Mouse (Mus musculus): ENCODE measurements around the gene Ulk1. TPM values are rescaled to one million over a fixed set of nuclear protein-coding genes. Genes with fewer than 3 reads are reported as not detected.

Gene Ulk1
- polyA plus RNA-seq, 1 experiment from 2014 or later: 26.5 TPM

DNA sequence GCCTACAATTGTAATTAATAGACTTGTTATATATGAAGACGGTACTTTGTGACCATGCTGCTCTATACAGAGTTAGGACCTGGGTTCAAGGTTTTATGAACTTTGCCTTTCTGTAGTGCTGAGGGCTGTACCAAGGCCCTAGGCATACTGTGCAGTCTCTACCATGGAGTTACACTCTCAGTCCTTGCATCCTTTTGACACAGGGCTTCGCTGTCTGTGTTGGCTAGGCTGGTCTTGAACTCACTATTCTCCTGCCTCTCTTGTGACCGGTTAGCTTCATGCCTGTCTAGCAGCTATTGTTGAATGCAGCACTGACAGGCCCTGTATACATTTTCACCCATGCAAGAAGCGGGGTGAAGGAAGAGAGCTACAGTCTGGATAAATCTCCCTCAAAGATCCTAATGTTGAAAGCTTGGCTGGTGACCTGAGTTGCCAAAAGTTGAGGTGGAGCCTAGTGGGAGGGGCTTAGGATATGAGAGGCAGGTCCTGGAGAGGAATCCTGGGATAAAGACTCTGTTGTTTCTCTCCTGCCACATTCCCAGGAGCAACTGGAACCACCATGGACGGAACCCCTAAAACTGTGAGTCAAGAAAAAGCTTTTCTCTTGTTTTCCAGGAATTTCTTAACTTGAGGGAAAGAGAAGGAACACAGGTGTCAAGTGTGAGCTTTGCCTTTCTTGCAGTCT lies 21.3 kb upstream of the Ulk1 start:
- 91% methylated on average over 5 of the region's 5 CpGs for WGBS
- H3K36me3 ChIP-seq: 0 out of 2 replicates have a peak, but pooled peaks cover 4% of the 10 kb centered on the region
- ATAC-seq (ENCODE audit: insufficient number of reproducible peaks, insufficient read depth, low FRiP score, low TSS enrichment): no peak
- H3K27me3 ChIP-seq: no peaks in the 10 kb centered on the region
- H3K9ac ChIP-seq: no peak overlapping the region
- H3K9me3 ChIP-seq: no peaks in the 10 kb centered on the region
- H3K4me2 ChIP-seq (replicated peaks): no peak overlapping the region
- no peaks in the 10 kb centered on the region for H3K4me1 ChIP-seq
- H3K4me3 ChIP-seq: no peak overlapping the region
- H3K27ac ChIP-seq: no peak overlapping the region

- H3K36me3 ChIP-seq: no peaks in the 10 kb centered on the region
- 93% methylated on average over 5 of the region's 5 CpGs for WGBS
- ATAC-seq (ENCODE audit: insufficient number of reproducible peaks, insufficient read depth, low FRiP score, low TSS enrichment): no peak
These were observed 17.7 kb upstream of the Ulk1 start for GRCm38 (mm10) chr5:110827576-110827975.

DNA sequence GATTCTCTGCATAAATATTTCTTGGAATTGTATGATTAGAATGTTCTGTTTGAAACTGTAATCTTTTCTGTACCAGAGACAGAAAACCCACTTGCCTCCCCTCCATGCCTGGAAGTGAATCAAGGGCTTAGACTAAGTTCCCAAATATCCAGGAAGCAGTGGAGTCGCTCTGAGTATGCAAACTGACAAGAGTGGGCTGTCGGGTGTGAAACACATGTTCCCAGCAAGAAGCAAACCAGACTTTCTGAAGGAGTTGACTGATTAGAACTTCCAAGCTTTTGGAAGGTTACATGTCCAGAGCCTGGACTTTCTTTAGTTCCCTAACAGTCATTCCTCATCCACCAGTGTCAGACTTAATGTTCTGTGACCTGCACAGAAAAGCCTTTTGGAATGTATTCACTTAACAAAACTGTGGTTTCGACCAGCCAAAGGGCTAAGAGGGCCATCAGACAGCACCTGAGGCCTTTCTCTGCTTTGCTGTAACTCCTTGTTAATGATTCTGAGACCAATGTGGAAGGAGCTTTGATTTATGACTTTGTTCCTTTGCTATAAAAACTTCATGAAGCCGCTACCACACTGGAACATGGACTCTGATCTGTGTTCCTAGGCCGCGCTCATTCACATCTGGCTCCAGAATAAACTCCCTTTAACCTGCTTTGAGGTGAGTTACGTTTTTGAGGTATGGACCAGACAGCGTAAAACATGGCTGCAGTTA lies 17.0 kb upstream of the Ulk1 start:
- H3K27ac ChIP-seq: no peak overlapping the region
- no peak for ATAC-seq (ENCODE audit: insufficient number of reproducible peaks, insufficient read depth, low FRiP score, low TSS enrichment)
- no peak overlapping the region for H3K9ac ChIP-seq
- H3K9me3 ChIP-seq: no peaks in the 10 kb centered on the region
- H3K4me3 ChIP-seq: no peak overlapping the region
- no peaks in the 10 kb centered on the region for H3K36me3 ChIP-seq
- WGBS: 85% methylated on average over 8 of the region's 8 CpGs
- no peak overlapping the region for H3K4me2 ChIP-seq (replicated peaks)
- no peaks in the 10 kb centered on the region for H3K27me3 ChIP-seq
- H3K4me1 ChIP-seq: no peaks in the 10 kb centered on the region

More at GRCm38 (mm10) chr5:110827576-110827975, 17.7 kb upstream of the Ulk1 start:
- Histone ChIP-seq H3K4me2 (replicated peaks) (no peak overlapping the region), H3K4me3 (no peak overlapping the region), H3K27ac (no peak overlapping the region), H3K9me3 (no peaks in the 10 kb centered on the region), H3K27me3 (no peaks in the 10 kb centered on the region), H3K4me1 (no peaks in the 10 kb centered on the region), H3K9ac (no peak overlapping the region)

- Histone ChIP-seq H3K9me3 (no peaks in the 10 kb centered on the region), H3K9ac (no peak overlapping the region), H3K27me3 (no peaks in the 10 kb centered on the region), H3K27ac (no peak overlapping the region), H3K36me3 (no peaks in the 10 kb centered on the region), H3K4me1 (no peaks in the 10 kb centered on the region), H3K4me2 (replicated peaks) (no peak overlapping the region), H3K4me3 (no peak overlapping the region)
- WGBS: 84% methylated on average over 4 of the region's 4 CpGs
- ATAC-seq (ENCODE audit: insufficient number of reproducible peaks, insufficient read depth, low FRiP score, low TSS enrichment): no peak
These were observed 14.5 kb upstream of the Ulk1 start for GRCm38 (mm10) chr5:110824421-110824820.

GRCm38 (mm10) chr5:110808821-110809666 lies 853 bp downstream of the Ulk1 start:
- Histone ChIP-seq H3K27ac (peak overlapping the region; percentile 90), H3K27me3 (no peaks in the 10 kb centered on the region), H3K4me1 (peaks cover 36% of the 10 kb centered on the region), H3K4me2 (replicated peaks) (peak overlapping the region; percentile 93), H3K36me3 (peaks cover 23% of the 10 kb centered on the region; the same call in 1 of the 2 replicates), H3K4me3 (peak overlapping the region; percentile 97), H3K9me3 (no peaks in the 10 kb centered on the region), H3K9ac (peak overlapping the region; percentile 98)
- ATAC-seq (ENCODE audit: insufficient number of reproducible peaks, insufficient read depth, low FRiP score, low TSS enrichment): no peak
- WGBS: 1% methylated on average over 27 of the region's 27 CpGs

GRCm38 (mm10) chr5:110808061-110808631 lies 1.8 kb downstream of the Ulk1 start:
- Histone ChIP-seq H3K4me1 (peaks cover 36% of the 10 kb centered on the region), H3K9ac (peak overlapping the region; percentile 98), H3K27ac (peak overlapping the region; percentile 43; the same call in 1 of the 2 replicates), H3K4me3 (peak overlapping the region; percentile 97), H3K36me3 (peaks cover 25% of the 10 kb centered on the region; the same call in 1 of the 2 replicates), H3K27me3 (no peaks in the 10 kb centered on the region), H3K4me2 (replicated peaks) (peak overlapping the region; percentile 93), H3K9me3 (no peaks in the 10 kb centered on the region)
- peak; percentile 58 for ATAC-seq (ENCODE audit: insufficient number of reproducible peaks, insufficient read depth, low FRiP score, low TSS enrichment)
- 2% methylated on average over 14 of the region's 14 CpGs for WGBS

DNA sequence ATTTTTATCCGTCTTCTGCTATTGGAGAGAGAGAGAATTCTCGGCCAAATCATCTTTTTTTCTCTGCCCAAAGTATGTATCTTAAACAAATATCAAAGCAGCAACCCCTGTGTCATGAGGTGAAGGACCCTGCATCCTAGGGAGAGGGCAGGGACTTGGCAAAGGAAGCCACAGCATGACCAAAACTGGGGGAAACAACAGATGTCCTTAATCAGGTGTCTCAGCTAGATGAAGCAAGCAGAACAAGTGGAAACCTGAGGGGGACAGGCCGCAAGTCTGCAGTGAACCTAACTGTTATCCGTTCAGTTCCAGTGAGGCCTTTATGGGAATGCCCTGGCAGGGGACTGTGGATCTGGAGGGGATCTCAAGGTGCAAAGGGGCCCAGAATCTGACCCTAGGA lies 2.4 kb downstream of the Ulk1 start:
- H3K9me3 ChIP-seq: no peaks in the 10 kb centered on the region
- H3K27me3 ChIP-seq: no peaks in the 10 kb centered on the region
- no peak overlapping the region for H3K27ac ChIP-seq
- WGBS: 81% methylated on average over 4 of the region's 4 CpGs
- peak overlapping the region; percentile 93 for H3K4me2 ChIP-seq (replicated peaks)
- H3K4me1 ChIP-seq: peaks cover 36% of the 10 kb centered on the region
- H3K36me3 ChIP-seq: peaks cover 30% of the 10 kb centered on the region
- H3K4me3 ChIP-seq: peak overlapping the region; percentile 97
- H3K9ac ChIP-seq: peak overlapping the region; percentile 98
- no peak for ATAC-seq (ENCODE audit: insufficient number of reproducible peaks, insufficient read depth, low FRiP score, low TSS enrichment)

DNA sequence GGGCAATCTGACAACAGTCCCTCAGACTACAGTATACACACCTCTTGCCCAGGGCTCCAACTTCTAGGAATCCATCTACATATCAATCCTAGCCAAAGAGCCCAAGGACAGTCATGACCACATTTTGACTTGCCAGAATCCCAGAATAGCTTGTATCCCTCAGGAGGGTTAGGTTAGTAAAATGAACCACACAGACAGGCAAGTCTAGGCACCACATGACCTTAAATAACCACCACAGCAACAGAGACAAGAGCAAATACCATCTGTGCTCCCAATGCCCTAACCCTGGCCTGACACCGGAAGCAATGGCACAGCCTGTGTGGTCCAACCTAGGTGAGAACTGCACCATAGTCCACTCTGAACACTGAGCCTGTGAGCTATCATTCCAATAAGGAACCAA lies 3.2 kb downstream of the Ulk1 start:
- Histone ChIP-seq H3K9ac (no peak overlapping the region), H3K27me3 (no peaks in the 10 kb centered on the region), H3K9me3 (no peaks in the 10 kb centered on the region), H3K4me2 (replicated peaks) (no peak overlapping the region), H3K36me3 (peaks cover 37% of the 10 kb centered on the region), H3K4me3 (no peak overlapping the region), H3K4me1 (peaks cover 36% of the 10 kb centered on the region), H3K27ac (no peak overlapping the region)
- 79% methylated on average over 1 of the region's 1 CpGs for WGBS
- no peak for ATAC-seq (ENCODE audit: insufficient number of reproducible peaks, insufficient read depth, low FRiP score, low TSS enrichment)

DNA sequence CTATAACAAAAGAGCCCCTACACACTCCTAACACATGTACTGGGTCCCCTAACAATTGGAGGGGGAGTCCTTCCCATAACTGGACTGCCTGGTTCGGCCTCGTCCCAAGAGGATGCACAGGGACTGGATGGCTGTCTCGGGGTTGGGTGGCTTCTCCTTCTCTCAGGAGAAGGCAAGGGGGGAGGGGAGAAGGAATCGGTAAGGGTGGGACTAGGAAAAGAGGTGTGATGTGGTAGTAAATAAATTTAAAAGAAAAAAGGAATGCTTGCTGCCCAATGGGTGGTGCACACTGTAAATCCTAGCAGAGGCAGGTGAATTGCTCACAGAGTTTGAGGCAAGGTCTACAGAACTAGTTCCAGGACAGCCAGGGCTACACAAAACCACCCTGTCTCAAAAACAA lies 3.7 kb downstream of the Ulk1 start:
- Histone ChIP-seq H3K4me1 (peaks cover 36% of the 10 kb centered on the region), H3K27me3 (no peaks in the 10 kb centered on the region), H3K4me2 (replicated peaks) (no peak overlapping the region), H3K9me3 (no peaks in the 10 kb centered on the region), H3K36me3 (peaks cover 41% of the 10 kb centered on the region), H3K9ac (no peak overlapping the region), H3K4me3 (no peak overlapping the region), H3K27ac (no peak overlapping the region)
- 86% methylated on average over 4 of the region's 4 CpGs for WGBS
- ATAC-seq (ENCODE audit: insufficient number of reproducible peaks, insufficient read depth, low FRiP score, low TSS enrichment): no peak

DNA sequence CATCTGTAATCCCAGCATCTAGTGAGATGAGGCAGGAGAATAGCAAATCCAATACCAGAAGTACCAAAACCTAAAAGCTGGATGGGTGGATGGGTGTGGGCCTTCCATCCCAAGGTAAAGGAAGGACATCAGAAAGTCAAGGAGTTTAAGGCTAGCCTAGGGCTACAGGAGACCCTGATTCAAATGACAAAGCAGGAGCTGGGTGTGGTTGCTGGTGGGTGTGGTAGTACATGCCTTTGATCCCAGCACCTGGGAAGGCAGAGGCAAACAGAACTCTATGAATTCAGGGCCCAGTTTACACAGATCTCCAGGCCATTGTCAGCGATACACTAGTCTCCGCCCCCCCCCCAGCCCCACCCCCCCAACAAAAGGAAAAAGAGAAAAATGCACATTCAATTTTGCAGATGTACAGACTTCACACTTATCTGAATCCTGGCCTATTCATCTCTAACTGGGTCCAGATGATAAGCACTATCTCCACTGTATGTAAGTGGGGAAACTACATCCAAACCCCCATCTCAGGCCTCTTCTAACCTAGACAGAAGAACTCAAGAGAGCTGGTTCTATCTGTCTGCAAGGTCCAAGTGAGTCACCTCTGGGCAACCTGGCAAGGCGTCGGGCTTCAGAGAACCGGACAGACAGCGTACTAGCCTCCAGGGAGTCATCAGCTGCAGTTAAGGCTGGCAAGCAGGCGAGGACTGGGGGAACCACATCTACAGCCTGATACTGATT lies 5.7 kb downstream of the Ulk1 start:
- H3K36me3 ChIP-seq: peaks cover 58% of the 10 kb centered on the region
- H3K27me3 ChIP-seq: no peaks in the 10 kb centered on the region
- no peak overlapping the region for H3K9ac ChIP-seq
- no peak overlapping the region for H3K4me2 ChIP-seq (replicated peaks)
- H3K4me1 ChIP-seq: peaks cover 36% of the 10 kb centered on the region
- no peak overlapping the region for H3K4me3 ChIP-seq
- ATAC-seq (ENCODE audit: insufficient number of reproducible peaks, insufficient read depth, low FRiP score, low TSS enrichment): no peak
- H3K9me3 ChIP-seq: no peaks in the 10 kb centered on the region
- WGBS: 81% methylated on average over 7 of the region's 7 CpGs
- no peak overlapping the region for H3K27ac ChIP-seq

GRCm38 (mm10) chr5:110802809-110803208 lies 7.1 kb downstream of the Ulk1 start:
- no peak overlapping the region for H3K4me3 ChIP-seq

More at GRCm38 (mm10) chr5:110802809-110803208, 7.1 kb downstream of the Ulk1 start:
- Histone ChIP-seq H3K4me2 (replicated peaks) (no peak overlapping the region), H3K9me3 (no peaks in the 10 kb centered on the region), H3K27ac (no peak overlapping the region), H3K27me3 (no peaks in the 10 kb centered on the region), H3K36me3 (peaks cover 71% of the 10 kb centered on the region), H3K9ac (no peak overlapping the region), H3K4me1 (peaks cover 23% of the 10 kb centered on the region)
- ATAC-seq (ENCODE audit: insufficient number of reproducible peaks, insufficient read depth, low FRiP score, low TSS enrichment): no peak
